Mouse (Mus musculus) bone marrow macrophage, adult 2 months (primary cell): ENCODE data around the gene Gimap7.

ENCODE experiments used
- CTCF ChIP-seq: IDR thresholded peaks from 2 replicates; pipeline ENCODE4 v1.5.1; 2012; ENCODE audit warnings: low read depth, mild to moderate bottlenecking, low read length, moderate library complexity
- POLR2A ChIP-seq: IDR thresholded peaks from 2 replicates; pipeline ENCODE4 v1.6.1; 2012; ENCODE audit warnings: mild to moderate bottlenecking, low read depth, low read length, borderline replicate concordance

DNA sequence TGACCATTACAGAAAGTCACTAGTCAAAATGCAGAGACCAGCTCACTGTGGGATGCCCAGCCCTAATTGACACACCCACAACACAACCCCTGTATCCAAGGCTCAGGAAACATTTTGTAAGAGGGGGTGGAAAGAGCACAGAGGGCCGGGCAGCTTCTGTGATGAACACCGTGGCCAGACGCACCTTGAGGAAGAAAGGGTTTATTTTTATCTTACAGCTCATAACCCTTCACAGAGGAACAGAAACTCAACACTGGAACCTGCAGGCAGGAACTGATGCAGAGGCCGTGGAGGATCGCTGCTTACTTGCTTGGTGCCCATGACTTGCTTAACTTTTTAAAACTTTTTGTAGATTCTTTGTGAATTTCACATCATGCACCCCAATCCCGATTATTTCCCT, 25.5 kb upstream of the Gimap7 start:
- TF ChIP-seq CTCF: no peak
- TF ChIP-seq POLR2A: no peak
